Mouse (Mus musculus) heart, postnatal 4 days (tissue): ENCODE data around the gene Ddx23. TPM values are rescaled to one million over a fixed set of nuclear protein-coding genes. Genes with fewer than 3 reads are reported as not detected.
A peak's percentile ranks its signal among the peaks of the same experiment; 100 is the strongest.

ENCODE experiments used
- DNase-seq: peaks from one replicate; pipeline ENCODE4 v3.0.0; 2021
- total RNA-seq, 2 experiments: library from RNA; stranded (reverse); gene quantifications; 2 replicates each; pipeline ENCODE4 v1.2.3; 2021

Ddx23 gene
- total RNA-seq, 2 experiments from 2014 or later: 57.6 to 59.6 TPM

GRCm38 (mm10) chr15:98674284-98674993 lies 11.7 kb upstream of the Ddx23 start:
- DNase-seq: no peak

GRCm38 (mm10) chr15:98673732-98674131 lies 11.0 kb upstream of the Ddx23 start:
- no peak for DNase-seq

GRCm38 (mm10) chr15:98672592-98672991 lies 9.9 kb upstream of the Ddx23 start:
- DNase-seq: peak; percentile 58

- no peak for DNase-seq
Observed at GRCm38 (mm10) chr15:98664042-98664907, 1.6 kb upstream of the Ddx23 start.

GRCm38 (mm10) chr15:98662198-98662566 lies 512 bp downstream of the Ddx23 start:
- DNase-seq: no peak

GRCm38 (mm10) chr15:98656982-98657751 lies 5.5 kb downstream of the Ddx23 start:
- no peak for DNase-seq

GRCm38 (mm10) chr15:98652174-98652573 lies 10.5 kb downstream of the Ddx23 start:
- DNase-seq: no peak

GRCm38 (mm10) chr15:98651431-98651830 lies 11.3 kb downstream of the Ddx23 start:
- no peak for DNase-seq

- no peak for DNase-seq
Observed at GRCm38 (mm10) chr15:98648071-98648470, 14.6 kb downstream of the Ddx23 start.

- no peak for DNase-seq
Observed at GRCm38 (mm10) chr15:98647308-98647707, 15.4 kb downstream of the Ddx23 start.

GRCm38 (mm10) chr15:98646737-98647136 lies 16.0 kb downstream of the Ddx23 start:
- DNase-seq: no peak

GRCm38 (mm10) chr15:98645057-98646026 lies 17.4 kb downstream of the Ddx23 start:
- DNase-seq: no peak

GRCm38 (mm10) chr15:98644406-98644805 lies 18.3 kb downstream of the Ddx23 start:
- DNase-seq: no peak

- no peak for DNase-seq
Observed at GRCm38 (mm10) chr15:98640157-98640556, 22.5 kb downstream of the Ddx23 start.

- no peak for DNase-seq
Observed at GRCm38 (mm10) chr15:98637155-98637554, 25.5 kb downstream of the Ddx23 start.

GRCm38 (mm10) chr15:98636517-98636916 lies 26.2 kb downstream of the Ddx23 start:
- DNase-seq: no peak

GRCm38 (mm10) chr15:98635291-98635841 lies 27.3 kb downstream of the Ddx23 start:
- no peak for DNase-seq

GRCm38 (mm10) chr15:98634541-98635081 lies 28.1 kb downstream of the Ddx23 start:
- peak; percentile 83 for DNase-seq

GRCm38 (mm10) chr15:98633822-98634470 lies 28.7 kb downstream of the Ddx23 start:
- no peak for DNase-seq

GRCm38 (mm10) chr15:98632921-98633320 lies 29.8 kb downstream of the Ddx23 start:
- no peak for DNase-seq
